Mouse (Mus musculus) CH12.LX (cell line): ENCODE data around the gene Pip5k1a.

Experiments
- CTCF ChIP-seq, 2 experiments: IDR thresholded peaks in 1 of 2; conservative IDR thresholded peaks in 1 of 2; 2 replicates each; pipeline ENCODE4 v1.5.1; 2011 to 2012; ENCODE audit warnings: low read depth in 2 of 2, low read length in 2 of 2, improper control_type of control experiment in 1 of 2, inconsistent platforms in 1 of 2, mild to moderate bottlenecking in 1 of 2, moderate library complexity in 1 of 2
- E2F4 ChIP-seq: IDR thresholded peaks from 2 replicates; pipeline ENCODE4 v1.6.1; 2011; ENCODE audit warnings: low read depth, low read length, improper control_type of control experiment; ENCODE audit not compliant: insufficient replicate concordance
- ELF1 ChIP-seq: IDR thresholded peaks from 2 replicates; pipeline ENCODE4 v1.6.1; 2014; ENCODE audit warnings: low read depth, mild to moderate bottlenecking, inconsistent platforms, low read length, improper control_type of control experiment
- HCFC1 ChIP-seq: IDR thresholded peaks from 2 replicates; pipeline ENCODE4 v1.6.1; 2012; ENCODE audit warnings: low read depth, mild to moderate bottlenecking, inconsistent platforms, low read length, improper control_type of control experiment
- IRF4 ChIP-seq: IDR thresholded peaks from 2 replicates; pipeline ENCODE4 v1.6.1; 2014; ENCODE audit warnings: low read depth, mild to moderate bottlenecking, inconsistent platforms, low read length, improper control_type of control experiment
- JUND ChIP-seq: conservative IDR thresholded peaks from 2 replicates; pipeline ENCODE4 v1.6.1; 2011; ENCODE audit warnings: low read depth, low read length, improper control_type of control experiment
- MXI1 ChIP-seq: IDR thresholded peaks from 2 replicates; pipeline ENCODE4 v1.6.1; 2011; ENCODE audit warnings: mild to moderate bottlenecking, low read depth, low read length, improper control_type of control experiment
- POLR2AphosphoS2 ChIP-seq: IDR thresholded peaks from 2 replicates; pipeline ENCODE4 v1.6.1; 2011; ENCODE audit warnings: low read depth, low read length, improper control_type of control experiment
- RCOR1 ChIP-seq: conservative IDR thresholded peaks from 2 replicates; pipeline ENCODE4 v1.6.1; 2012; ENCODE audit warnings: low read depth, mild to moderate bottlenecking, inconsistent platforms, low read length, improper control_type of control experiment

- TF ChIP-seq ELF1 (no peak), RCOR1 (no peak), JUND (no peak), CTCF (conservative IDR thresholded peaks at IDR 0.05 in 1 of 2, IDR thresholded peaks at IDR 0.05 in 1 of 2; ENCODE audit: low read depth in 2 of 2, low read length in 2 of 2) (no peak), IRF4 (no peak), MXI1 (no peak), E2F4 (no peak), POLR2AphosphoS2 (no peak), HCFC1 (no peak)
These were observed 18.2 kb upstream of the Pip5k1a start for GRCm38 (mm10) chr3:95124972-95125371.
